Mouse (Mus musculus): ENCODE results near the gene Trim2. TPM values are rescaled to one million over a fixed set of nuclear protein-coding genes. Genes with fewer than 3 reads are reported as not detected.

Trim2 gene
- polyA plus RNA-seq, 1 experiment from 2014 or later = 7.9 TPM

GRCm38 (mm10) chr3:84341811-84342210 lies 35.1 kb upstream of the Trim2 start:
- Histone ChIP-seq H3K9ac (no peak overlapping the region), H3K9me3 (replicated peaks) (no peaks in the 10 kb centered on the region), H3K27me3 (peaks cover 25% of the 10 kb centered on the region), H3K4me3 (no peak overlapping the region), H3K4me2 (no peak overlapping the region), H3K27ac (no peak overlapping the region), H3K36me3 (no peaks in the 10 kb centered on the region), H3K4me1 (replicated peaks) (peaks cover 12% of the 10 kb centered on the region)
- no peak for ATAC-seq (replicated peaks; ENCODE audit: insufficient number of reproducible peaks, insufficient read depth, low FRiP score, low read depth)
- 79% methylated on average over 7 of the region's 7 CpGs for WGBS

GRCm38 (mm10) chr3:84337585-84337984 lies 30.9 kb upstream of the Trim2 start:
- Histone ChIP-seq H3K4me3 (no peak overlapping the region), H3K27me3 (peaks cover 15% of the 10 kb centered on the region; the same call in 1 of the 2 replicates), H3K9me3 (replicated peaks) (no peaks in the 10 kb centered on the region), H3K27ac (no peak overlapping the region), H3K9ac (no peak overlapping the region), H3K4me1 (replicated peaks) (peaks cover 13% of the 10 kb centered on the region), H3K36me3 (no peaks in the 10 kb centered on the region), H3K4me2 (peak overlapping the region; percentile 5; the same call in 1 of the 2 replicates)
- 44% methylated on average over 11 of the region's 11 CpGs for WGBS
- ATAC-seq (replicated peaks; ENCODE audit: insufficient number of reproducible peaks, insufficient read depth, low FRiP score, low read depth) = no peak

DNA sequence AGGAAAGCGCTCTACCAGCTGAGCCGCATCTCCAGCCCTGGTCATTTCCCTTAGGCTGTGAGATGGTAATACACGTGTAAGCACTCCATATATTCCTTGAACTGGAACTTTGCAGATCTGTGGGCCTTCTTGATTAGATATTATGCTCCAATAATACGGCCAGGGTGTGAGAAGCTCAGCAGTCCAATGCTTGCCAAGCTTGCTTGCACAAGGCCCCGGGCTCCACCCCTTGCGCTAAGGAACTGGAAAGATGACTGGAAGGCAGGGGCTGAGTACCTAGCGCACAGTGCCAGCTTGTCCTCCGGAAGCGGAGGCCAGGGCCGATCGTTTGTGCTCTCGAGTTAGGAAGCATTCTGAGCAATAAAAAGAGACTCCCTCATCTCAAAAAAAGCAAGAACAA lies 29.7 kb upstream of the Trim2 start:
- Histone ChIP-seq H3K4me2 (no peak overlapping the region), H3K36me3 (no peaks in the 10 kb centered on the region), H3K27ac (no peak overlapping the region), H3K9me3 (replicated peaks) (no peaks in the 10 kb centered on the region), H3K4me1 (replicated peaks) (peaks cover 13% of the 10 kb centered on the region), H3K27me3 (peaks cover 15% of the 10 kb centered on the region), H3K4me3 (no peak overlapping the region), H3K9ac (no peak overlapping the region)
- no peak for ATAC-seq (replicated peaks; ENCODE audit: insufficient number of reproducible peaks, insufficient read depth, low FRiP score, low read depth)
- WGBS = 83% methylated on average over 12 of the region's 12 CpGs

DNA sequence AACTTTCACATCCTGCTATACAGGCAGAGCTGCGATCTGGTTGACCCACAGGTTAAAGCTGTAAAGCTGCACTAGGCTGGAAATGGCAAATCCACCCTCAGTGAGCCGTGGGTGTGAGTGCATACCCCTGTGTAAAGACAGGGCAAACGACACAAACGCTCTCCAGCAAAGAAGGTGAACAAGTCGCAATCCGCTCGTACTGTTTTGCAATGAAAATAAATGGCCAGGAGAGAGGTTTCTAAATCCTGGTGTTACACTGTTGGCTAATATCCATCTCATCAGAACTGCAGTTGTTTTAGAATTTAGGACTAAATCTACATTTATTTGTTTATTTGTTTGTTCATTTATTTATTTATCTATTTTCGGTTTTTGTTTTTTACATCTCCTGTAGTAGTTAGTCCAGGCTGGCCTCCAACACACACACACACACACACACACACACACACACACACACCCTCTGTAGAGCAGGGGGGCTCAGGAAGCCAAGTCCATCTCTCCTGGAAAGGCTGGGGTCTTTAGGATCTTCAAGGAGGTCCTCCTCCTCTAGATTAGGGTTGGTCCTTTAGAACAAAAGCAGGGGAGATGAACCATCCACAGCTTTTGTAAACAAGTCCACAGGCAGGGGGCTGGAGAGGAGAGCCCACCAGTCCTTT lies 28.9 kb upstream of the Trim2 start:
- H3K4me3 ChIP-seq = no peak overlapping the region
- peaks cover 15% of the 10 kb centered on the region for H3K27me3 ChIP-seq
- peaks cover 13% of the 10 kb centered on the region for H3K4me1 ChIP-seq (replicated peaks)
- no peak overlapping the region for H3K9ac ChIP-seq
- H3K36me3 ChIP-seq = no peaks in the 10 kb centered on the region
- H3K27ac ChIP-seq = no peak overlapping the region
- ATAC-seq (replicated peaks; ENCODE audit: insufficient number of reproducible peaks, insufficient read depth, low FRiP score, low read depth) = no peak
- peak overlapping the region; percentile 59; the same call in 1 of the 2 replicates for H3K4me2 ChIP-seq
- WGBS = 49% methylated on average over 8 of the region's 8 CpGs
- H3K9me3 ChIP-seq (replicated peaks) = no peaks in the 10 kb centered on the region

DNA sequence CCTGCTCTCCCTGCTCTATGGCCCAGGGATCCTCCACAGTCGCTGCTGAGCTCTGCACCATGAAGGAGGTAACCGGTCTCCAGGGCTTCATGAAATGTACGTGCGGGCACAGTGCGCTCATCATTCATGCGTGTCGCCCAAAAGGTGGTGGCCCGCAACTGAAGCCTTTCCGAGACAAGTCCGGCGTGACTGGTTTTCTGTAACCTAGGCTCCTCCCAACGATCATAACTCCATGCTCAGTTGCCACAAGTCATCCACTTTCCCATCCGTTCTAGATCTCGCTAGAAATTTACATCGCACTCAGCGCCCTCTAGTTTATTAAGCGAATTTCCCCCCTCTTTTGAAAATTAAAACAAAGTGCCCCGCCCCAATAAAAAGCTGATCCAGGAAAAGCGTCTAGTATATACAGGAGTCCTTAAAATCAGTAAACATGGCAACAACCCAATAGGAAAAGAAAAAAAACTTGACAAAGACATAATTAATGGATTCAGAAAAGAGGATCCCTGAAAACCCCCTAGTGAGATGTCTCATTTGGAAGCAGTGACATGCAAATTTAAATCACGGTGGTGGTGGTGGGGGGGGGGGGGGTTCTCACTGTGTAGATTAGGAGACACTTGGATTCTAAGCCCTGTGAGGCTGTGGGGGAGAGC lies 28.2 kb upstream of the Trim2 start:
- no peak overlapping the region for H3K27ac ChIP-seq
- H3K27me3 ChIP-seq = peaks cover 15% of the 10 kb centered on the region
- 0 out of 2 replicates have a peak, but pooled peaks have one; percentile 24 for ATAC-seq (replicated peaks; ENCODE audit: insufficient number of reproducible peaks, insufficient read depth, low FRiP score, low read depth)
- H3K9ac ChIP-seq = no peak overlapping the region
- peak overlapping the region; percentile 29 for H3K4me3 ChIP-seq
- H3K4me1 ChIP-seq (replicated peaks) = peaks cover 13% of the 10 kb centered on the region
- peak overlapping the region; percentile 59 for H3K4me2 ChIP-seq
- H3K36me3 ChIP-seq = no peaks in the 10 kb centered on the region
- no peaks in the 10 kb centered on the region for H3K9me3 ChIP-seq (replicated peaks)
- 11% methylated on average over 20 of the region's 20 CpGs for WGBS

DNA sequence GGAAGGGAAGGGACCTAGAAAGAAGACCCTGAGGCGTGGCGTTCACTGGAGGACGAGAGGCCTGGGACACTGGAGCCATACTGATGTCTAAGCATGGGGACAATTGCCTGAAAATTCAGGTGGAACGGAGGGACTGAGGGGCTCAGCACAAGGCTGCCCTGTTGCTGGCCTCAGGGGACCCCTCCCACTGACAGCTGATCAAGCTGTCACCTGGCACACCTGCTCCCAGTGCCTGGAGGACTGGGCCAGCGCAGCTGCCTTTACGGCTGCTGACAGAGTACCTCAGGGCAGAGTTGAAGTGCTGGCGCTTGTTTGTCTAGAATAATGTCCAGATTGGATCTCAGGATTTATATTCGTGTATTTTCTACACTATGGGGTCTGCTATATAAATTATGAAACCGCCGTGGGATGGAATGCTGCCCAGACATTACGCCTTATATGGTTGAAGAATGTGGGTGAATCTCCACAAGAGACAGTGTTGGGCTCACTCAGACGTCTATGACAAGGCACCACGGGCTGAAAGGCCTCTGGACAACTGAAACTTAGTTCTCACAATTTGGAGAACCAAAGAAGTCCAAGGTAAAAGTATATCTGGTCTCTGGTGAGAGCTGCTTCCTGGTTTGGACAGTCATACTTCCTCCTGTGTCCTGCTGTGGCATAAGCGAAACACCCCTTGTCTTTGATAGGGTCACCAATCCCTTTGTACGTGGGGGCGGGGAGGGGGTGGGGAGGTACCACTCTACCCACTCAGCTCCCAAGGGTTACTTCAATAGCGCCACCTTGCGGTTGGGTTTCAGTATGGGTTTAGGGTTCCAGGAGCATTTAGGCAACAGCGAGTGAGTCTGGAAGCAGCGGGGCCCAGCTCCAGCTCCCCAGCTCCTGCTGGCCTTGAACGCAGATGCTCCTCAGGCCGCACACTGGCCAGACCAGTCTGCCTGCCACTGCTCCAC lies 27.0 kb upstream of the Trim2 start:
- H3K4me1 ChIP-seq (replicated peaks) = peaks cover 13% of the 10 kb centered on the region
- H3K4me2 ChIP-seq = peak overlapping the region; percentile 59
- H3K27ac ChIP-seq = no peak overlapping the region
- H3K4me3 ChIP-seq = no peak overlapping the region; the same call in 1 of the 2 replicates
- 51% methylated on average over 22 of the region's 22 CpGs for WGBS
- peaks cover 15% of the 10 kb centered on the region for H3K27me3 ChIP-seq
- H3K9ac ChIP-seq = no peak overlapping the region
- H3K9me3 ChIP-seq (replicated peaks) = no peaks in the 10 kb centered on the region
- H3K36me3 ChIP-seq = no peaks in the 10 kb centered on the region
- no peak for ATAC-seq (replicated peaks; ENCODE audit: insufficient number of reproducible peaks, insufficient read depth, low FRiP score, low read depth)

DNA sequence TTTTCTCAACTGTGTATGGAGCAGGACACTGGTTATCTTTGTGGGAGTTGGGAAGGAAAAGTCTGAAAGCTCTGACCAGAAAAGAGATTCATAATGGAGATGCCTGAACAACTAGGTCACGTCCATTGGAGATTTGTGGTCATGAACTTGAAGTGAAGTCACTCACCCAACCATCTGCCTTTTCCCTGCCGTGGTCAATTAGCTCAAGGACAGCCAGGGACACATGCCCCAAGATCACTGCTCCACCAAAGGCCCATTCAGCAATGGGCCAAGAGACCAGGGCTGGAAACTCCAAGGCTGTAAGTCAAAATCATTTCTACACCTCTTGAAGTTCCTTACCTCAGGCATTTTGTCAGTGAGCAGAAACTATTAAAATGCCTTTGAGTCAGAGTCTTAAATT lies 23.5 kb upstream of the Trim2 start:
- Histone ChIP-seq H3K36me3 (no peaks in the 10 kb centered on the region), H3K4me3 (no peak overlapping the region), H3K4me2 (no peak overlapping the region), H3K27me3 (peaks cover 12% of the 10 kb centered on the region), H3K4me1 (replicated peaks) (peaks cover 13% of the 10 kb centered on the region), H3K9ac (no peak overlapping the region), H3K27ac (no peak overlapping the region), H3K9me3 (replicated peaks) (no peaks in the 10 kb centered on the region)
- 75% methylated on average over 2 of the region's 2 CpGs for WGBS
- no peak for ATAC-seq (replicated peaks; ENCODE audit: insufficient number of reproducible peaks, insufficient read depth, low FRiP score, low read depth)

- H3K4me3 ChIP-seq = no peak overlapping the region
- 70% methylated on average over 12 of the region's 12 CpGs for WGBS
- no peak; the same call in 1 of the 2 replicates for ATAC-seq (replicated peaks; ENCODE audit: insufficient number of reproducible peaks, insufficient read depth, low FRiP score, low read depth)
- no peaks in the 10 kb centered on the region for H3K36me3 ChIP-seq
- no peaks in the 10 kb centered on the region for H3K27me3 ChIP-seq
- no peak overlapping the region for H3K9ac ChIP-seq
- no peak overlapping the region for H3K27ac ChIP-seq
- H3K9me3 ChIP-seq (replicated peaks) = no peaks in the 10 kb centered on the region
- no peak overlapping the region for H3K4me2 ChIP-seq
- peaks cover 8% of the 10 kb centered on the region; the same call in 1 of the 2 replicates for H3K4me1 ChIP-seq (replicated peaks)
Measured at GRCm38 (mm10) chr3:84324967-84325441, 18.3 kb upstream of the Trim2 start.

GRCm38 (mm10) chr3:84324478-84324877 lies 17.8 kb upstream of the Trim2 start:
- no peaks in the 10 kb centered on the region for H3K36me3 ChIP-seq
- no peak for ATAC-seq (replicated peaks; ENCODE audit: insufficient number of reproducible peaks, insufficient read depth, low FRiP score, low read depth)
- no peak overlapping the region for H3K9ac ChIP-seq
- no peaks in the 10 kb centered on the region for H3K27me3 ChIP-seq
- no peaks in the 10 kb centered on the region for H3K9me3 ChIP-seq (replicated peaks)
- H3K4me2 ChIP-seq = no peak overlapping the region
- 32% methylated on average over 3 of the region's 3 CpGs for WGBS
- peaks cover 13% of the 10 kb centered on the region for H3K4me1 ChIP-seq (replicated peaks)
- H3K4me3 ChIP-seq = no peak overlapping the region
- no peak overlapping the region for H3K27ac ChIP-seq

- no peak overlapping the region for H3K9ac ChIP-seq
- H3K4me1 ChIP-seq (replicated peaks) = peaks cover 18% of the 10 kb centered on the region
- no peak overlapping the region for H3K27ac ChIP-seq
- H3K27me3 ChIP-seq = no peaks in the 10 kb centered on the region
- H3K36me3 ChIP-seq = no peaks in the 10 kb centered on the region
- no peak overlapping the region for H3K4me2 ChIP-seq
- no peaks in the 10 kb centered on the region for H3K9me3 ChIP-seq (replicated peaks)
- 27% methylated on average over 6 of the region's 6 CpGs for WGBS
- ATAC-seq (replicated peaks; ENCODE audit: insufficient number of reproducible peaks, insufficient read depth, low FRiP score, low read depth) = no peak
- H3K4me3 ChIP-seq = no peak overlapping the region
Measured at GRCm38 (mm10) chr3:84324000-84324399, 17.3 kb upstream of the Trim2 start.

DNA sequence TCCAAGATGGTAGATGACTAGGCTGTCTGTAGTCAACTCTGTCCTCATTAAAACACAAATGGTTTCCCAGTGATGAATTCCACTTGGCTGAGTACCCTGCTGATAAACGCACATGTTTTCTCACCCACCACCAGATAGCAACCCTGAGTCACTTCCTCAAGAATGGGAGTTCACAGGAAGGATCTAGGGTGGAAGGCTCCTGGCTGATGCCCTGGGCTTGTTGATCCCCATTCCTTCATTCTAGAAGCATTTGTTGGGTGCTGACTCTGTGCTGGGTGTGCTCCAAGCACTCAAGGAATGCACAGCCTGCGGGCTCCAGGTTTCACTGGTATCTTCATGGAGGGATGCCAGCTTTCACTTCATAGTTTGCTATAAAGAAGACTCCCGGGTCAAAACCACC lies 12.8 kb upstream of the Trim2 start:
- H3K27me3 ChIP-seq = no peaks in the 10 kb centered on the region
- peaks cover 28% of the 10 kb centered on the region for H3K4me1 ChIP-seq (replicated peaks)
- H3K27ac ChIP-seq = peak overlapping the region; percentile 53
- no peak overlapping the region for H3K4me2 ChIP-seq
- no peaks in the 10 kb centered on the region for H3K36me3 ChIP-seq
- H3K4me3 ChIP-seq = no peak overlapping the region
- ATAC-seq (replicated peaks; ENCODE audit: insufficient number of reproducible peaks, insufficient read depth, low FRiP score, low read depth) = peak; percentile 41; the same call in 1 of the 2 replicates
- H3K9ac ChIP-seq = no peak overlapping the region
- 30% methylated on average over 3 of the region's 3 CpGs for WGBS
- H3K9me3 ChIP-seq (replicated peaks) = no peaks in the 10 kb centered on the region
